Mouse (Mus musculus): Measurements from ENCODE around the gene Otoa. TPM values are rescaled to one million over a fixed set of nuclear protein-coding genes. Genes with fewer than 3 reads are reported as not detected.

The Otoa gene
- polyA plus RNA-seq, 1 experiment from 2014 or later: 0.48 TPM

Other genes with a start within 250 kb of the Otoa start
- gene Eef2k, start 238.8 kb upstream of the Otoa start, polyA plus RNA-seq (2015; fragmentation: Nextera tagmentation; extraction: Ambion mirVana): 28.2 and 30.5 TPM in 2 replicates
- 26.4 and 27.1 TPM in 2 replicates for gene Polr3e, start 163.9 kb upstream of the Otoa start, polyA plus RNA-seq (2015; fragmentation: Nextera tagmentation; extraction: Ambion mirVana)
- 2.9 and 3.2 TPM in 2 replicates for gene Cdr2, start 99.3 kb upstream of the Otoa start, polyA plus RNA-seq (2015; fragmentation: Nextera tagmentation; extraction: Ambion mirVana)
- 0.12 and 0.49 TPM in 2 replicates for gene Mfsd13b, start 99.1 kb upstream of the Otoa start, polyA plus RNA-seq (2015; fragmentation: Nextera tagmentation; extraction: Ambion mirVana)
- 86.3 and 93.3 TPM in 2 replicates for gene Mettl9, start 47.2 kb upstream of the Otoa start, polyA plus RNA-seq (2015; fragmentation: Nextera tagmentation; extraction: Ambion mirVana)
- 2.5 and 2.9 TPM in 2 replicates for gene Igsf6, start 7.1 kb upstream of the Otoa start, polyA plus RNA-seq (2015; fragmentation: Nextera tagmentation; extraction: Ambion mirVana)